Mouse (Mus musculus) liver, postnatal 0 days (tissue): ENCODE results near the gene Fam189a2.

ENCODE experiments used
- CTCF ChIP-seq: sonication (generic); IDR thresholded peaks from 2 replicates; pipeline ENCODE4 v1.5.1; 2016; ENCODE audit warnings: antibody characterized with exemption, low read depth
- EP300 ChIP-seq: IDR thresholded peaks from 2 replicates; pipeline ENCODE4 v1.6.1; 2016; ENCODE audit warnings: antibody characterized with exemption, low read depth, mild to moderate bottlenecking

DNA sequence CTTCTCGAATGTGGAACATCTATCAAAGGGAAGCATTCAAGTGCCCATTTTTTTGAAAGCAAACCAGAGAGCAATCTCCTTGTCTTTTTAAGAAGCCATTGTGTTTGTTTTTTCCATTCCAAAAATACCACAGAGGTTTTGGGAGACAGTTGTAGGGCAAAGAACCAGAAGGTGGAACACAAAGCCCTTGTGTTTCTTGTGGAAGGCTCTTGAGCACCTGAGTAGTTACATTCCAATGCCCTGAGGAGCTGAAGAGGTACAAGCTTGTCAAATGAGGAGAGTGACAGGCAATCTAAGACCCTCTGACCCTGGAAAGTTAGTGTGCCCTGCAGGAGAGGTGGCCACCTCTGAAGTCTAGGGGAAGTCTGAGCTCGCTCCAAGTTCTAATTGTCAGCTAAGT is 19.7 kb upstream of the Fam189a2 start:
- TF ChIP-seq CTCF = no peak
- no peak for TF ChIP-seq EP300
